Mouse (Mus musculus): ENCODE measurements around the gene Ccdc57.

DNA sequence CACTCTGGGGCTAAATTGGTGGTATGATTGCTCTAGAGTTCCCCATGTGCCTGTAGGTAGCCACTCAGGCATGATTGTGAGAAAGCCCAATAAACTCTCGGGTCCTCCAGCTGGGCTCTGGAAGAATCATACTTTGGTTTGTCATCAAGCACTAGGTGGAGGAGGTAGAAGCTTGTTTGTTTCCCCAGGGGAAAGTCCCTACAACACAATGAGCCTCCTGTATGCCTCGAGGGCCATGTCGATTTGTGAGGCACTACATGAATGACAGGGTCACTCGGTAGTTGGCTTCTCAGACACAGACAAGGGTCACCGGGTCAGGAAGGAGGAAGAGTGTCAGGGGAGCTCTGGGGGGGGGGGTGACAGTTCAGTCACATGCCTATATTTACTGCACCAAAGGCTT is 46.2 kb downstream of the Ccdc57 start:
- no peak for TF ChIP-seq CTCF (IDR thresholded peaks at IDR 0.05; ENCODE audit: low read depth)
- no peak for TF ChIP-seq EP300 (IDR thresholded peaks at IDR 0.05; ENCODE audit: low read depth)
